Comparison of ENCODE assay signal across 22 mouse cellular contexts in genomic region chr2:169842494-169842893, GRCm38 (mm10).
A peak's percentile ranks its signal among the peaks of the same experiment; 100 is the strongest.
DNase-seq lines count a peak whose midpoint lies in the region; ATAC-seq and TF ChIP-seq lines count a peak whose summit lies in the region.
"Had no signal": no experiment of that assay in that cellular context is flagged by ENCODE, and none has a peak within 500 bp of the region (broad histone marks: within the 10 kb centered on the region; RNA-seq: fewer than 3 reads in every experiment).

No protein-coding gene starts in this region.

- no peak overlapping the region for H3K9ac ChIP-seq in heart, postnatal 0 days (replicated peaks; ENCODE audit: low read depth, low read length)
- no peak overlapping the region for H3K9ac ChIP-seq in liver, adult 2 months (ENCODE audit: low read depth, low read length)
- H3K9ac ChIP-seq in liver, embryonic 12.5 days, result no peak overlapping the region
- H3K9ac ChIP-seq: forebrain, embryonic 13.5 days; hindbrain, embryonic 13.5 days; liver, embryonic 15.5 days; neural tube, embryonic 15.5 days; stomach, embryonic 15.5 days had no signal

- intact Hi-C loops in heart, postnatal 14 days (cut with DNase I), result no loop called here
- intact Hi-C loops in gastrocnemius, postnatal 36 days (cut with DNase I), result no loop called here

- H3K4me3 ChIP-seq in heart, postnatal 0 days (ENCODE audit: low read depth, low read length), result no peak overlapping the region
- no peak overlapping the region for H3K4me3 ChIP-seq in liver, adult 2 months (ENCODE audit: insufficient read depth, low read depth, low read length)
- no peak overlapping the region for H3K4me3 ChIP-seq in liver, embryonic 12.5 days
- H3K4me3 ChIP-seq: forebrain, embryonic 13.5 days; hindbrain, embryonic 13.5 days; liver, embryonic 15.5 days; midbrain, embryonic 10.5 days; neural tube, embryonic 15.5 days; stomach, embryonic 15.5 days had no signal

- H3K27ac ChIP-seq in heart, postnatal 0 days (ENCODE audit: low read depth), result no peak overlapping the region
- no peak overlapping the region for H3K27ac ChIP-seq in liver, adult 2 months (replicated peaks; ENCODE audit: insufficient read depth, low read depth, low read length)
- H3K27ac ChIP-seq in liver, embryonic 12.5 days, result no peak overlapping the region
- H3K27ac ChIP-seq: forebrain, embryonic 13.5 days; hindbrain, embryonic 13.5 days; liver, embryonic 15.5 days; midbrain, embryonic 10.5 days; neural tube, embryonic 15.5 days; stomach, embryonic 15.5 days had no signal

- no peak for ATAC-seq in heart, postnatal 0 days (ENCODE audit: insufficient read depth, low read depth)
- ATAC-seq in liver, embryonic 12.5 days, result no peak
- ATAC-seq: CD4-positive, CD25-positive, alpha-beta regulatory T cell, adult 4 months; forebrain, embryonic 13.5 days; inflammation-experienced regulatory T-cells, adult 6 months had no signal

- TF ChIP-seq CTCF in heart, postnatal 0 days (IDR thresholded peaks at IDR 0.05; ENCODE audit: low read depth), result peak; percentile 14; the same call in 1 of the 2 replicates
- 0 out of 2 replicates have a peak, but pooled peaks have one; percentile 2 for TF ChIP-seq CTCF in liver, adult 2 months (IDR thresholded peaks at IDR 0.05; ENCODE audit: low read depth, low read length)

- H3K27me3 ChIP-seq in heart, postnatal 0 days (ENCODE audit: control insufficient read depth, insufficient read depth, low read length), result no peaks in the 10 kb centered on the region
- no peaks in the 10 kb centered on the region for H3K27me3 ChIP-seq in liver, adult 2 months (ENCODE audit: control insufficient read depth, insufficient read depth, low read length)
- no peaks in the 10 kb centered on the region for H3K27me3 ChIP-seq in liver, embryonic 12.5 days (replicated peaks)
- H3K27me3 ChIP-seq: forebrain, embryonic 13.5 days; hindbrain, embryonic 13.5 days; liver, embryonic 15.5 days; neural tube, embryonic 15.5 days; stomach, embryonic 15.5 days had no signal

- no peak for DNase-seq in heart, postnatal 0 days (ENCODE audit: low spot score)
- no peak for DNase-seq in heart, postnatal 14 days
- DNase-seq in liver, adult 2 months (ENCODE audit: extremely low read depth, low read depth, low spot score), result no peak
- DNase-seq in lung, postnatal 36 days, result peak; percentile 5
- no peak for DNase-seq in lung, adult 18-20 months
- DNase-seq in gastrocnemius, postnatal 36 days, result no peak
- DNase-seq: adrenal gland, postnatal 14 days; cerebellum, adult 2 months; cerebellum, postnatal 25 days; left cerebral cortex, postnatal 4 days; right cerebral cortex, adult 18-20 months; thymus, adult 18-20 months had no signal

- TF ChIP-seq EP300 in heart, postnatal 0 days (IDR thresholded peaks at IDR 0.05; ENCODE audit: low read depth), result no peak

- no peaks in the 10 kb centered on the region for H3K9me3 ChIP-seq in heart, postnatal 0 days (replicated peaks; ENCODE audit: control insufficient read depth, low read length)
- no peaks in the 10 kb centered on the region for H3K9me3 ChIP-seq in liver, embryonic 12.5 days (replicated peaks)
- H3K9me3 ChIP-seq: forebrain, embryonic 13.5 days; hindbrain, embryonic 13.5 days; liver, embryonic 15.5 days; midbrain, embryonic 10.5 days; neural tube, embryonic 15.5 days; stomach, embryonic 15.5 days had no signal

- no peaks in the 10 kb centered on the region for H3K79me2 ChIP-seq in liver, adult 2 months (ENCODE audit: control insufficient read depth, insufficient read depth, low read length)

- 48% methylated on average over 6 of the region's 6 CpGs for WGBS in heart, postnatal 0 days
- WGBS in liver, adult 2 months, result 66% methylated on average over 6 of the region's 6 CpGs
- WGBS in liver, embryonic 12.5 days (ENCODE audit: insufficient replicate concordance), result 56% methylated on average over 6 of the region's 6 CpGs

- H3K36me3 ChIP-seq in heart, postnatal 0 days (replicated peaks; ENCODE audit: control insufficient read depth, insufficient read depth, low read length), result no peaks in the 10 kb centered on the region
- H3K36me3 ChIP-seq in liver, adult 2 months (ENCODE audit: control insufficient read depth, insufficient read depth, low read length), result no peaks in the 10 kb centered on the region
- H3K36me3 ChIP-seq in liver, embryonic 12.5 days, result no peaks in the 10 kb centered on the region
- H3K36me3 ChIP-seq: hindbrain, embryonic 13.5 days; liver, embryonic 15.5 days; midbrain, embryonic 10.5 days; neural tube, embryonic 15.5 days; stomach, embryonic 15.5 days had no signal

- H3K4me2 ChIP-seq in heart, postnatal 0 days (ENCODE audit: low read depth, low read length), result no peak overlapping the region
- H3K4me2 ChIP-seq in liver, embryonic 12.5 days, result no peak overlapping the region
- H3K4me2 ChIP-seq: forebrain, embryonic 13.5 days; heart, embryonic 11.5 days; hindbrain, embryonic 13.5 days; liver, embryonic 15.5 days; neural tube, embryonic 15.5 days; stomach, embryonic 15.5 days had no signal

- H3K4me1 ChIP-seq in heart, postnatal 0 days (ENCODE audit: control insufficient read depth, insufficient read depth), result no peaks in the 10 kb centered on the region
- no peaks in the 10 kb centered on the region for H3K4me1 ChIP-seq in liver, adult 2 months (ENCODE audit: control insufficient read depth, insufficient read depth, low read length)
- no peaks in the 10 kb centered on the region for H3K4me1 ChIP-seq in liver, embryonic 12.5 days
- H3K4me1 ChIP-seq: forebrain, embryonic 13.5 days; liver, embryonic 15.5 days; midbrain, embryonic 10.5 days; stomach, embryonic 15.5 days had no signal

- no peak for TF ChIP-seq POLR2A in liver, adult 2 months (IDR thresholded peaks at IDR 0.05; ENCODE audit: extremely low read depth, insufficient read depth, low read length)
